Mouse (Mus musculus) embryonic facial prominence, embryonic 13.5 days (tissue): Measurements from ENCODE around the gene Fis1. TPM values are rescaled to one million over a fixed set of nuclear protein-coding genes. Genes with fewer than 3 reads are reported as not detected.
A peak's percentile ranks its signal among the peaks of the same experiment; 100 is the strongest.

ENCODE experiments used
- ATAC-seq: fragments of 200-750 bp; cut with Nextera tagmentation; 2 replicates; pipeline ENCODE4 v1.8.0; 2017; ENCODE audit warnings: low read depth; ENCODE audit not compliant: insufficient number of reproducible peaks, insufficient read depth, low FRiP score, low TSS enrichment
- H3K27ac ChIP-seq: fragments of 300-500 bp; sonication (generic); 2 replicates; pipeline ENCODE4 v1.5.1; 2015; ENCODE audit warnings: moderate library complexity, mild to moderate bottlenecking, inconsistent platforms
- H3K27me3 ChIP-seq: fragments of 300-500 bp; sonication (generic); 2 replicates; pipeline ENCODE4 v1.6.1; 2015; ENCODE audit warnings: mild to moderate bottlenecking, inconsistent platforms
- H3K36me3 ChIP-seq: fragments of 300-500 bp; sonication (generic); 2 replicates; pipeline ENCODE4 v1.6.1; 2015; ENCODE audit warnings: mild to moderate bottlenecking, inconsistent platforms
- H3K4me1 ChIP-seq: fragments of 300-500 bp; sonication (generic); 2 replicates; pipeline ENCODE4 v1.6.1; 2015; ENCODE audit warnings: inconsistent platforms
- H3K4me2 ChIP-seq: fragments of 300-500 bp; sonication (generic); 2 replicates; pipeline ENCODE4 v1.6.1; 2015; ENCODE audit warnings: moderate library complexity, mild to moderate bottlenecking, inconsistent platforms
- H3K4me3 ChIP-seq: fragments of 300-500 bp; sonication (generic); 2 replicates; pipeline ENCODE4 v1.5.1; 2015; ENCODE audit warnings: mild to moderate bottlenecking, inconsistent platforms
- H3K9ac ChIP-seq: fragments of 300-500 bp; sonication (generic); 2 replicates; pipeline ENCODE4 v1.6.1; 2015; ENCODE audit warnings: mild to moderate bottlenecking, inconsistent platforms
- H3K9me3 ChIP-seq: fragments of 300-500 bp; sonication (generic); 2 replicates; pipeline ENCODE4 v1.6.1; 2016; ENCODE audit warnings: inconsistent platforms
- WGBS: fragments of 180-500 bp; shearing (Covaris S2); methylation state at CpG from one replicate; pipeline ENCODE4 v1.1.7; 2015; ENCODE audit warnings: mixed read lengths; 5-methylcytosine and 5-hydroxymethylcytosine counted together
- microRNA counts: library from miRNA; unstranded; fragments of <30 nt; microRNA quantifications from one replicate; lab custom pipeline; 2016
- microRNA-seq: library from miRNA; unstranded; fragments of <30 nt; microRNA quantifications from one replicate; pipeline ENCODE4, GENCODE M21; 2016
- polyA plus RNA-seq: library from polyadenylated mRNA; unstranded; fragments of >200 nt; fragmentation: Nextera tagmentation; extraction: Ambion mirVana; gene quantifications from 2 replicates; pipeline ENCODE4 v1.2.1, GENCODE M21; 2015

Gene Fis1
- polyA plus RNA-seq, 1 experiment from 2014 or later: 282 TPM

DNA sequence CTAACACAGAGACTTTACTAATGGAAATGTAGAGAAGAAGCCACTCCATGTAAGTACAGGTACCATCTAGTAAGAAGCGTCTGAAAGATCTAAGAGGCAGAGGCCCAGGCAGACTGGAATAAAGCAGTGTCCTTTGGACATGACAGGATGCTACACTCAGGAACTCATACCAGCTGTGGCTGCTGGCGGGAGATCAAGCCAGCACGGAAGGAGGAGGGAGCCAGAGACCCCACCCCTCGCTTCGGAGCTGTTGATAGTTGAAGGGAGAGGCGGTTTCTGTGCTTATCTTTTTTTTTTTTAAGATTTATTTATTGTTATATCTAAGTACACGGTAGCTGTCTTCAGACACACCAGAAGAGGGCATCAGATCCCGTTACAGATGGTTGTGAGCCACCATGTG, 54.2 kb downstream of the Fis1 start:
- whole genome bisulfite sequencing: 50% methylated on average over 8 of the region's 8 CpGs
- no peak for ATAC-seq
- Histone ChIP-seq H3K9ac (no peak overlapping the region), H3K27me3 (no peaks in the 10 kb centered on the region), H3K27ac (no peak overlapping the region), H3K4me1 (no peaks in the 10 kb centered on the region), H3K4me2 (no peak overlapping the region), H3K36me3 (no peaks in the 10 kb centered on the region), H3K9me3 (no peaks in the 10 kb centered on the region), H3K4me3 (no peak overlapping the region)

DNA sequence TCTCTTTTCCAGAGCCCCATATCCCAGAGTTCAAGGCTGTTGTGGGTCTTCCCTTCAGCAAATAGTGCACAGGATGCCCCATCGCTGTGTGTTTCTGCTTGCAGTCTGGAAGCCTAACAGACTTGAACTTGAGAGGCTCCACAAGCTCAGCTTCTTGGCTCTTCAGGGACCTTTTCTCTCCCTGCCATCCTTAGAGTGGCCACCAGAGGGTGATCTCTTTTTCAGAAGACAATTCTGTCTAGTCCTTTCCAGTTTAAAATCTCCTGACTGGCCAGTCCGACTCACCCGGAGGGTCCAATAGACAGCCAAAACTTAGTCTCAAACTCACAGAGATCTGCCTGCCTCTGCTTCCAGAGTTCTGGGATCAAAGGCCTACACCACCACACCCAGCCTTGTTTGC, 56.9 kb downstream of the Fis1 start:
- 39% methylated on average over 3 of the region's 3 CpGs for WGBS
- Histone ChIP-seq H3K4me3 (no peak overlapping the region), H3K27ac (no peak overlapping the region), H3K9me3 (no peaks in the 10 kb centered on the region), H3K27me3 (no peaks in the 10 kb centered on the region), H3K4me2 (no peak overlapping the region), H3K4me1 (no peaks in the 10 kb centered on the region), H3K9ac (no peak overlapping the region), H3K36me3 (no peaks in the 10 kb centered on the region)
- no peak for ATAC-seq

DNA sequence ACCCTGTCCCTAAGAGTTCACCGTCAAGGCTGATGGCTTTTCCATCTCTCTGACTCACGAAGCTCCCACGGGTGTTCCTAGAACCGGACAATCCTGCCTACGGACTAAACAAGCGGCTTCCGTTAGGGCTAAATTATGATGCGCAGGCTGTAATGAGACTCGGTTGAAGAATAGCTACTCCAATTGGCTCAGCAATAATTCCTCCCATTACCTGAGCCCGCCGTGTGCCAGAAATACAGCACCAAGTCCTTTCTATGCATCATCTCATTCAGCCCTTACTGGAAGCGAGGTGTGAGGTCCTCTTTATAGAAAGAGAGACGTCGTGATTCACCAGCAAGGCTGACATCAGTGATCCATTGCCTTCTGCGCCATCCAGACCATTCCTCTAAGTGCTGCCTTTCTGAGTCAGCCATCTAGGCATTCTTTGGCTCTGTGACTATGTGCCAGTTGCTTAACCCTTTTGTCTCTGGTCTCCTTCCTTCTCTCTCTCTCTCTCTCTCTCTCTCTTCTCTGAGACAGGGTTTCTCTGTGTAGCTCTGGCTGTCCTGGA, 59.4 kb downstream of the Fis1 start:
- H3K4me2 ChIP-seq: no peak overlapping the region
- H3K9ac ChIP-seq: no peak overlapping the region
- no peak overlapping the region for H3K27ac ChIP-seq
- ATAC-seq: no peak
- no peak overlapping the region for H3K4me3 ChIP-seq
- WGBS: 74% methylated on average over 15 of the region's 15 CpGs
- H3K4me1 ChIP-seq: no peaks in the 10 kb centered on the region
- no peaks in the 10 kb centered on the region for H3K36me3 ChIP-seq
- H3K9me3 ChIP-seq: no peaks in the 10 kb centered on the region
- no peaks in the 10 kb centered on the region for H3K27me3 ChIP-seq

MicroRNAs within 50 kb of the gene (microRNA counts, 519-probe panel; counts per million panel counts)
- microRNA mmu-miR-702 (lab: Ali Mortazavi, UCI): 236 counts per million, percentile 44 among the panel's probes with 10 or more counts

Small RNAs within 50 kb of the gene (microRNA-seq; reads per million reads assigned to microRNA genes)
- gene Mir702: 28.3 reads per million, percentile 38 among the genes with 10 or more reads in this experiment

Other genes starting within 250 kb of the Fis1 start
- gene Col26a1, start 70.1 kb upstream of the Fis1 start, polyA plus RNA-seq: 273 and 319 TPM in 2 replicates
- gene Ift22, start 45.1 kb upstream of the Fis1 start, polyA plus RNA-seq: 67.4 and 70.2 TPM in 2 replicates
- gene Cldn15, start 13.3 kb downstream of the Fis1 start, polyA plus RNA-seq: 0.44 and 0.61 TPM in 2 replicates
- 49.0 and 62.4 TPM in 2 replicates for gene Plod3, start 33.7 kb downstream of the Fis1 start, polyA plus RNA-seq
- gene Znhit1, start 34.7 kb downstream of the Fis1 start, polyA plus RNA-seq: 117 and 124 TPM in 2 replicates
- 0.12 and 0.13 TPM in 2 replicates for gene Vgf, start 73.1 kb downstream of the Fis1 start, polyA plus RNA-seq
- gene Ap1s1, start 92.9 kb downstream of the Fis1 start, polyA plus RNA-seq: 187 TPM in 2 replicates
- 0.22 and 0.35 TPM in 2 replicates for gene Serpine1, start 119.0 kb downstream of the Fis1 start, polyA plus RNA-seq
- gene Trim56, start 162.9 kb downstream of the Fis1 start, polyA plus RNA-seq: 8.7 and 8.8 TPM in 2 replicates
- 5.1 TPM in 1 of 2 replicates, not detected in the other for gene Muc3, start 196.0 kb downstream of the Fis1 start, polyA plus RNA-seq